Mouse (Mus musculus) cerebellum, adult 2 months (tissue): ENCODE results near the gene Dspp. TPM values are rescaled to one million over a fixed set of nuclear protein-coding genes. Genes with fewer than 3 reads are reported as not detected.

ENCODE experiments used
- DNase-seq, 2 experiments: peaks; one replicate each; pipeline ENCODE4 v3.0.0; 2021
- H3K27ac ChIP-seq: fragments of 200-500 bp; 2 replicates; pipeline ENCODE4 v1.5.1; 2012; ENCODE audit warnings: low read length, control low read depth, inconsistent platforms; ENCODE audit not compliant: insufficient read depth
- H3K27me3 ChIP-seq: fragments of 200-500 bp; 2 replicates; pipeline ENCODE4 v1.6.1; 2012; ENCODE audit warnings: inconsistent platforms, mild to moderate bottlenecking, low read length, moderate library complexity; ENCODE audit not compliant: control insufficient read depth, insufficient read depth
- H3K4me1 ChIP-seq: fragments of 200-500 bp; 2 replicates; pipeline ENCODE4 v1.6.1; 2011; ENCODE audit warnings: low read length; ENCODE audit not compliant: control insufficient read depth, insufficient read depth
- H3K4me3 ChIP-seq: fragments of 200-500 bp; replicated peaks from 2 replicates; pipeline ENCODE3; 2011; ENCODE audit warnings: mild to moderate bottlenecking, low read depth, low read length, control low read depth; ENCODE audit not compliant: insufficient read depth
- CTCF ChIP-seq: fragments of 200-500 bp; IDR thresholded peaks from 2 replicates; pipeline ENCODE4 v1.5.1; 2011; ENCODE audit warnings: low read depth, mild to moderate bottlenecking, control low read depth, low read length, moderate library complexity, borderline replicate concordance; ENCODE audit not compliant: insufficient read depth
- POLR2A ChIP-seq: fragments of 200-500 bp; IDR thresholded peaks from 2 replicates; pipeline ENCODE4 v1.6.1; 2011; ENCODE audit warnings: low read length, control low read depth, borderline replicate concordance; ENCODE audit not compliant: insufficient read depth
- WGBS: fragments of 180-500 bp; shearing (Covaris S2); methylation state at CpG from one replicate; pipeline ENCODE4 v1.1.7; 2018; 5-methylcytosine and 5-hydroxymethylcytosine counted together
- polyA plus RNA-seq: library from polyadenylated mRNA; depleted of rRNA; stranded (reverse); fragments of >200 nt; gene quantifications from 2 replicates; pipeline ENCODE4 v1.2.3, GENCODE M21; 2012

Dspp gene
- polyA plus RNA-seq, 1 experiment: 0.07 TPM

- no peak overlapping the region for H3K27ac ChIP-seq
- no peaks in the 10 kb centered on the region for H3K4me1 ChIP-seq
- no peaks in the 10 kb centered on the region; the same call in 1 of the 2 replicates for H3K27me3 ChIP-seq
- DNase-seq: no peak
- no peak overlapping the region for H3K4me3 ChIP-seq
- 77% methylated on average over 4 of the region's 4 CpGs for WGBS
- TF ChIP-seq CTCF (no peak), POLR2A (no peak)
Observed at GRCm38 (mm10) chr5:104133752-104134151, 36.8 kb upstream of the Dspp start.

- H3K4me3 ChIP-seq: no peak overlapping the region
- no peak for DNase-seq
- TF ChIP-seq CTCF: no peak
- TF ChIP-seq POLR2A: no peak
- WGBS: 40% methylated on average over 10 of the region's 10 CpGs
- H3K27ac ChIP-seq: no peak overlapping the region
- no peaks in the 10 kb centered on the region for H3K27me3 ChIP-seq
- no peaks in the 10 kb centered on the region for H3K4me1 ChIP-seq
Observed at GRCm38 (mm10) chr5:104137920-104138541, 32.5 kb upstream of the Dspp start.

GRCm38 (mm10) chr5:104141067-104141466 lies 29.4 kb upstream of the Dspp start:
- H3K27ac ChIP-seq: no peak overlapping the region
- WGBS: 89% methylated on average over 2 of the region's 2 CpGs
- no peak for DNase-seq
- no peak overlapping the region for H3K4me3 ChIP-seq
- no peaks in the 10 kb centered on the region for H3K27me3 ChIP-seq
- no peak for TF ChIP-seq POLR2A
- no peak for TF ChIP-seq CTCF
- no peaks in the 10 kb centered on the region for H3K4me1 ChIP-seq

- no peak overlapping the region for H3K4me3 ChIP-seq
- no peaks in the 10 kb centered on the region for H3K27me3 ChIP-seq
- no peak overlapping the region for H3K27ac ChIP-seq
- no peak for TF ChIP-seq CTCF
- no peak for TF ChIP-seq POLR2A
- DNase-seq: no peak
- H3K4me1 ChIP-seq: no peaks in the 10 kb centered on the region
- WGBS: 78% methylated on average over 4 of the region's 4 CpGs
Observed at GRCm38 (mm10) chr5:104144057-104144456, 26.5 kb upstream of the Dspp start.

- H3K27ac ChIP-seq: no peak overlapping the region
- H3K4me3 ChIP-seq: no peak overlapping the region
- 77% methylated on average over 7 of the region's 7 CpGs for WGBS
- H3K4me1 ChIP-seq: no peaks in the 10 kb centered on the region
- H3K27me3 ChIP-seq: no peaks in the 10 kb centered on the region
- no peak for DNase-seq
- no peak for TF ChIP-seq POLR2A
Observed at GRCm38 (mm10) chr5:104149349-104149748, 21.2 kb upstream of the Dspp start.

- H3K4me3 ChIP-seq: no peak overlapping the region
- no peak overlapping the region for H3K27ac ChIP-seq
- TF ChIP-seq CTCF (no peak), POLR2A (no peak)
- DNase-seq: no peak
- whole genome bisulfite sequencing: 93% methylated on average over 6 of the region's 6 CpGs
- H3K4me1 ChIP-seq: no peaks in the 10 kb centered on the region
- no peaks in the 10 kb centered on the region for H3K27me3 ChIP-seq
Observed at GRCm38 (mm10) chr5:104150196-104150595, 20.3 kb upstream of the Dspp start.

- Histone ChIP-seq H3K4me1 (no peaks in the 10 kb centered on the region), H3K27me3 (no peaks in the 10 kb centered on the region), H3K27ac (peak overlapping the region; percentile 78; the same call in 1 of the 2 replicates), H3K4me3 (no peak overlapping the region)
- 73% methylated on average over 7 of the region's 7 CpGs for WGBS
- no peak for DNase-seq
- TF ChIP-seq POLR2A (no peak), CTCF (no peak)
Observed at GRCm38 (mm10) chr5:104157701-104158100, 12.8 kb upstream of the Dspp start.

- H3K27me3 ChIP-seq: no peaks in the 10 kb centered on the region
- H3K4me3 ChIP-seq: no peak overlapping the region
- 16% methylated on average over 7 of the region's 7 CpGs for WGBS
- no peaks in the 10 kb centered on the region for H3K4me1 ChIP-seq
- peak overlapping the region; percentile 59; the same call in 1 of the 2 replicates for H3K27ac ChIP-seq
- peak; percentile 11 to 35 for DNase-seq
- TF ChIP-seq CTCF (no peak), POLR2A (no peak)
Observed at GRCm38 (mm10) chr5:104158332-104159052, 12.0 kb upstream of the Dspp start.

- H3K4me1 ChIP-seq: no peaks in the 10 kb centered on the region
- 34% methylated on average over 3 of the region's 3 CpGs for WGBS
- TF ChIP-seq CTCF: no peak
- no peak for TF ChIP-seq POLR2A
- H3K27me3 ChIP-seq: no peaks in the 10 kb centered on the region
- no peak overlapping the region for H3K27ac ChIP-seq
- no peak for DNase-seq
- no peak overlapping the region for H3K4me3 ChIP-seq
Observed at GRCm38 (mm10) chr5:104160581-104160980, 9.9 kb upstream of the Dspp start.
